Mouse (Mus musculus) monocyte, adult 5-6 weeks (primary cell): ENCODE data around the gene Oaf. TPM values are rescaled to one million over a fixed set of nuclear protein-coding genes. Genes with fewer than 3 reads are reported as not detected.

Experiments used
- ATAC-seq: fragments of 153-309, 156-312 bp; replicated peaks from 2 replicates; pipeline ENCODE4 v1.8.0; 2017; ENCODE audit warnings: mild to moderate bottlenecking; ENCODE audit not compliant: low TSS enrichment, insufficient number of reproducible peaks, severe bottlenecking, poor library complexity, low FRiP score
- total RNA-seq: library from RNA; stranded (forward); fragments of 200-1000, 200-491, 200-594 nt; gene quantifications from 3 replicates; pipeline ENCODE4 v1.2.3, GENCODE M21; 2017

Gene Oaf
- total RNA-seq, 1 experiment from 2014 or later = 0.10 TPM

GRCm38 (mm10) chr9:43178172-43178571, 61.5 kb downstream of the Oaf start:
- no peak for ATAC-seq

Other genes with a start within 250 kb of the Oaf start
- gene Arhgef12, start 132.7 kb downstream of the Oaf start, total RNA-seq = 3.0 to 8.3 TPM (median 3.7 TPM) in 3 replicates
- gene Tmem136, start 123.3 kb downstream of the Oaf start, total RNA-seq = 0.29 TPM in 1 of 3 replicates, not detected in the others
- gene Pou2f3, start 29.5 kb downstream of the Oaf start, total RNA-seq = not detected in 3 replicates
- not detected in 3 replicates for gene Trim29, start 70.9 kb upstream of the Oaf start, total RNA-seq